Mouse (Mus musculus) CH12.LX (cell line): Measurements from ENCODE around the gene Cfap58. TPM values are rescaled to one million over a fixed set of nuclear protein-coding genes. Genes with fewer than 3 reads are reported as not detected.

Experiments
- DNase-seq: peaks from one replicate; pipeline ENCODE4 v3.0.0-alpha.2; 2013; ENCODE audit errors: extremely low read depth
- H3K27ac ChIP-seq: 2 replicates; pipeline ENCODE4 v1.5.1; 2012; ENCODE audit warnings: low read depth, mild to moderate bottlenecking, control low read depth, moderate library complexity; ENCODE audit not compliant: insufficient read depth
- H3K27me3 ChIP-seq: replicated peaks from 2 replicates; pipeline ENCODE3; 2012; ENCODE audit warnings: inconsistent platforms
- H3K36me3 ChIP-seq, 2 experiments: replicated peaks in 1 of 2; 2 replicates each; pipeline versions ENCODE3 to v1.6.1; 2012; ENCODE audit warnings: inconsistent platforms in 1 of 2, low read length in 1 of 2, mild to moderate bottlenecking in 1 of 2, mixed read lengths in 1 of 2, moderate library complexity in 1 of 2; ENCODE audit not compliant: control insufficient read depth in 1 of 2, insufficient read depth in 1 of 2
- H3K4me1 ChIP-seq, 2 experiments: 2 replicates each; pipeline ENCODE4 v1.6.1; 2012; ENCODE audit warnings: inconsistent platforms in 1 of 2, moderate library complexity in 1 of 2; ENCODE audit not compliant: insufficient read depth in 2 of 2, control insufficient read depth in 1 of 2
- H3K4me2 ChIP-seq: 2 replicates; pipeline ENCODE4 v1.6.1; 2012; ENCODE audit warnings: low read depth, mild to moderate bottlenecking, control low read depth; ENCODE audit not compliant: poor library complexity, insufficient read depth, severe bottlenecking
- H3K4me3 ChIP-seq, 3 experiments: fragments of 150-350 bp in 1 of 3; sonication (generic) in 1 of 3; replicated peaks in 1 of 3; 2 replicates each; pipeline versions ENCODE3 to v1.5.1; 2011 to 2012; ENCODE audit warnings: low read depth in 2 of 3, low read length in 2 of 3, mild to moderate bottlenecking in 2 of 3, moderate library complexity in 2 of 3, control low read depth in 1 of 3, improper control_type of control experiment in 1 of 3, inconsistent platforms in 1 of 3, mixed read lengths in 1 of 3; ENCODE audit not compliant: poor library complexity in 1 of 3
- H3K79me2 ChIP-seq: replicated peaks from 2 replicates; pipeline ENCODE4 v1.6.1; 2012; ENCODE audit warnings: mild to moderate bottlenecking, moderate library complexity; ENCODE audit not compliant: control insufficient read depth, poor library complexity, insufficient read depth, severe bottlenecking; ENCODE audit errors: extremely low read depth
- H3K9ac ChIP-seq: 2 replicates; pipeline ENCODE4 v1.6.1; 2012; ENCODE audit warnings: low read depth, mild to moderate bottlenecking, control low read depth, moderate library complexity; ENCODE audit not compliant: insufficient read depth
- H3K9me3 ChIP-seq: replicated peaks from 2 replicates; pipeline ENCODE3; 2012; ENCODE audit warnings: low read length, inconsistent platforms, mixed read lengths
- BHLHE40 ChIP-seq: IDR thresholded peaks from 2 replicates; pipeline ENCODE4 v1.6.1; 2011; ENCODE audit warnings: mild to moderate bottlenecking, low read depth, low read length, improper control_type of control experiment
- CHD2 ChIP-seq: IDR thresholded peaks from 2 replicates; pipeline ENCODE4 v1.6.1; 2011; ENCODE audit warnings: low read length, improper control_type of control experiment
- CTCF ChIP-seq, 2 experiments: IDR thresholded peaks in 1 of 2; conservative IDR thresholded peaks in 1 of 2; 2 replicates each; pipeline ENCODE4 v1.5.1; 2011 to 2012; ENCODE audit warnings: low read depth in 2 of 2, low read length in 2 of 2, improper control_type of control experiment in 1 of 2, inconsistent platforms in 1 of 2, mild to moderate bottlenecking in 1 of 2, moderate library complexity in 1 of 2
- EP300 ChIP-seq: IDR thresholded peaks from 2 replicates; pipeline ENCODE4 v1.6.1; 2011; ENCODE audit warnings: low read length, improper control_type of control experiment
- ETS1 ChIP-seq: conservative IDR thresholded peaks from 2 replicates; pipeline ENCODE4 v1.6.1; 2012; ENCODE audit warnings: low read depth, mild to moderate bottlenecking, inconsistent platforms, low read length, improper control_type of control experiment, moderate library complexity
- GABPA ChIP-seq: IDR thresholded peaks from 2 replicates; pipeline ENCODE4 v1.6.1; 2012; ENCODE audit warnings: low read depth, low read length, improper control_type of control experiment, inconsistent platforms; ENCODE audit not compliant: insufficient replicate concordance
- HCFC1 ChIP-seq: IDR thresholded peaks from 2 replicates; pipeline ENCODE4 v1.6.1; 2012; ENCODE audit warnings: low read depth, mild to moderate bottlenecking, inconsistent platforms, low read length, improper control_type of control experiment
- IRF4 ChIP-seq: IDR thresholded peaks from 2 replicates; pipeline ENCODE4 v1.6.1; 2014; ENCODE audit warnings: low read depth, mild to moderate bottlenecking, inconsistent platforms, low read length, improper control_type of control experiment
- KAT2A ChIP-seq: IDR thresholded peaks from 2 replicates; pipeline ENCODE4 v1.6.1; 2012; ENCODE audit warnings: low read length, improper control_type of control experiment, inconsistent platforms; ENCODE audit not compliant: insufficient replicate concordance
- MAZ ChIP-seq: IDR thresholded peaks from 2 replicates; pipeline ENCODE4 v1.6.1; 2012; ENCODE audit warnings: low read depth, mild to moderate bottlenecking, inconsistent platforms, low read length, improper control_type of control experiment, moderate library complexity
- MXI1 ChIP-seq: IDR thresholded peaks from 2 replicates; pipeline ENCODE4 v1.6.1; 2011; ENCODE audit warnings: mild to moderate bottlenecking, low read depth, low read length, improper control_type of control experiment
- NELFE ChIP-seq: IDR thresholded peaks from 2 replicates; pipeline ENCODE4 v1.6.1; 2011; ENCODE audit warnings: low read depth, low read length, improper control_type of control experiment
- POLR2AphosphoS2 ChIP-seq: IDR thresholded peaks from 2 replicates; pipeline ENCODE4 v1.6.1; 2011; ENCODE audit warnings: low read depth, low read length, improper control_type of control experiment
- RAD21 ChIP-seq: IDR thresholded peaks from 2 replicates; pipeline ENCODE4 v1.6.1; 2011; ENCODE audit warnings: low read depth, mild to moderate bottlenecking, low read length, improper control_type of control experiment, moderate library complexity
- RCOR1 ChIP-seq: conservative IDR thresholded peaks from 2 replicates; pipeline ENCODE4 v1.6.1; 2012; ENCODE audit warnings: low read depth, mild to moderate bottlenecking, inconsistent platforms, low read length, improper control_type of control experiment
- SMC3 ChIP-seq: IDR thresholded peaks from 2 replicates; pipeline ENCODE4 v1.6.1; 2011; ENCODE audit warnings: low read depth, low read length, improper control_type of control experiment
- TBP ChIP-seq: conservative IDR thresholded peaks from 2 replicates; pipeline ENCODE4 v1.6.1; 2011; ENCODE audit warnings: low read depth, low read length, improper control_type of control experiment
- USF2 ChIP-seq: conservative IDR thresholded peaks from 2 replicates; pipeline ENCODE4 v1.6.1; 2011; ENCODE audit warnings: low read depth, low read length, improper control_type of control experiment
- ZNF384 ChIP-seq: IDR thresholded peaks from 2 replicates; pipeline ENCODE4 v1.6.1; 2012; ENCODE audit warnings: low read depth, low read length, improper control_type of control experiment, inconsistent platforms
- dilution Hi-C: fragments of 300-500 bp; cut with MboI; formaldehyde crosslinking; loops from 2 replicates; pipeline ENCODE4 v1.14.3; 2020; ENCODE audit warnings: low sequenced_read_pairs; ENCODE audit not compliant: extremely low pct_unique_long_range_greater_than_20kb, extremely low pct_ligation_motif_present
- in situ Hi-C: fragments of 300-500 bp; cut with MboI; formaldehyde crosslinking; loops from 3 replicates; pipeline ENCODE4 v1.14.3; 2019; ENCODE audit warnings: low sequenced_read_pairs, low pct_ligation_motif_present, low pct_unique_long_range_greater_than_20kb, mixed read lengths
- polyA plus RNA-seq: library from polyadenylated mRNA; unstranded; fragments of >175 nt; gene quantifications from 2 replicates; pipeline ENCODE4 v1.2.1, GENCODE M21; 2012; ENCODE audit warnings: low read depth; ENCODE audit not compliant: insufficient read length
- total RNA-seq, 2 experiments: library from RNA; depleted of rRNA; stranded (reverse); fragments of 300-350 nt in 1 of 2; fragments of >200 nt in 1 of 2; gene quantifications; 2 replicates each; pipeline ENCODE4 v1.2.3; 2012 to 2014

The Cfap58 gene
- total and polyA plus RNA-seq, 3 experiments = 0.13 to 0.27 TPM; not detected in 1

DNA sequence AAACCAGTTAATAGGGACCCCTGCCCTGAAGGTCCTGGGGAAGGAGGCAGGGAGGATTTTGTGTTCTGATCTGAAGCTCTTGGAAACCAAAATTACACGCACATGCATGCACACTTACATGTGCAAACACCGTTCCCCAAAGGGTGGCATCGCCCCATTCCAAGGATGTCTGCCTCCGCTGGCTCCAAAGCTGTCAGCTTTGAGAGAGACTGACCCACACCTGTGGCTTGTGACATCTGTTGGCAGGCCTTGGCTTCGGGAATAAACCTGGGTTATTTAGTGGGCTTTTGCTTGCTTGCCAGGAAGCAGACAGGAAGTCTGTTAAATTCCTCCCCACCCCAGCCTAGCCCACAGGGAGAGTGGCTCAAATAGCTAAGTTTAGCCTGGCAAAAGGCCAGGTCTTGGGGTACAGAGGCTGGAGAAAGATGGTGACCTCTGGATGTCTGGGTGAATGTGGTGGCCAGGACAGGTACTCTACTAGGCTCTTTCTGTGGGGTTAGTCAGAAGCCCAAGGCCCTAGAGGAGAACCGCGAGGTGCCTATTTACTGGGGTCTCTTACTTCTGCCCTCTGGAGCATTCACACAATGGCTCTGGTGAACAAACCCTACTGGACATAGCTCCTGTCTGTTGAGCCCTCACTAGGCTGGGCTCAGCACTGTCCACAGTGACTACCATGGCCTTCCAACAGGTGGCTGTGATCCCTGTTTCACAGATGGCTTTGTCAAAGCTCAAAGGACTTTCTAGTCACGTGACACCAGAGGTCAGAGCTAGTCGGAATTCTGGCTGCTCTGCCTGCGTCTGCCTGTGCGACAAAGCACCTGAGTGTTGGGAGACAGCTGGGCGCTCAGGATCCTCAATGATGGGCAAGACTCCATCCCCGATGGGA, 34.9 kb upstream of the Cfap58 start:
- Histone ChIP-seq H3K79me2 (no peaks in the 10 kb centered on the region), H3K27ac (no peak overlapping the region), H3K4me1 (peaks cover 6 to 24% of the 10 kb centered on the region in 2 experiments)
- no peak for TF ChIP-seq BHLHE40
- no peak for TF ChIP-seq USF2
- no peak for TF ChIP-seq TBP
- TF ChIP-seq GABPA = no peak
- TF ChIP-seq CTCF (conservative IDR thresholded peaks at IDR 0.05 in 1 of 2, IDR thresholded peaks at IDR 0.05 in 1 of 2; ENCODE audit: low read depth in 2 of 2, low read length in 2 of 2) = no peak
- TF ChIP-seq RCOR1 = no peak
- no peak for TF ChIP-seq EP300
- no peak for TF ChIP-seq HCFC1
- TF ChIP-seq MXI1 = no peak
- no peak for TF ChIP-seq SMC3
- TF ChIP-seq IRF4 = no peak
- no peak for TF ChIP-seq RAD21
- no peak for TF ChIP-seq ETS1
- TF ChIP-seq, all 38 proteins: peak for 0
- Histone ChIP-seq H3K4me2 (no peak overlapping the region), H3K9ac (no peak overlapping the region), H3K4me3 (no peak overlapping the region), H3K27me3 (no peaks in the 10 kb centered on the region), H3K36me3 (peaks cover 11 to 84% of the 10 kb centered on the region in 2 experiments), H3K9me3 (no peaks in the 10 kb centered on the region)
- dilution Hi-C loops (no loop called here), in situ Hi-C loops (no loop called here)
- no peak for DNase-seq

DNA sequence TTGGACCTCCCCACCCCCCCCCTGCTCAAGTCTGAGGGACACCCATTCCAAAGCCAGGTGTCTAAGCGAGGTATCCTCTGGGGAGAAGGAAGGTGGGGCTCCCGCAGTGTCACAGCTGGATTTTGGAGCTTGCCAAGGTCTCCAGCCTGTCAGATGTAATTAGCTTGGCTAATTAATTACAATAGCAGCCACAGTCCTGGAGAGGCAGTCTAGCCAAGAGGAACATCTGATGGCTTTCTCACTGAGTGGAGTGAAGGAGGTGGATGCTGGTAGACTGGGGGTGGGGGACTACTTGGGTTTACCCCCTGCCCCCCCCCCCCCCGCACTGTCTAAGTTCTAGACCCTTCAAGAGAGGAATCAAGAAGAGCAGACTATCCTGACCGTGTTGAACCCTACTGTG, 33.8 kb upstream of the Cfap58 start:
- H3K36me3 ChIP-seq = peaks cover 5 to 84% of the 10 kb centered on the region in 2 experiments
- no peaks in the 10 kb centered on the region for H3K27me3 ChIP-seq
- in situ Hi-C loops = no loop called here
- H3K27ac ChIP-seq = no peak overlapping the region
- peaks cover under 1% of the 10 kb centered on the region; the same call in 1 of the 2 replicates for H3K79me2 ChIP-seq
- H3K4me2 ChIP-seq = no peak overlapping the region
- H3K4me3 ChIP-seq = no peak overlapping the region
- H3K4me1 ChIP-seq = peaks cover 7 to 30% of the 10 kb centered on the region in 2 experiments
- TF ChIP-seq NELFE (no peak), KAT2A (no peak), POLR2AphosphoS2 (no peak), IRF4 (no peak), CHD2 (no peak), MAZ (no peak), ETS1 (no peak), CTCF (conservative IDR thresholded peaks at IDR 0.05 in 1 of 2, IDR thresholded peaks at IDR 0.05 in 1 of 2; ENCODE audit: low read depth in 2 of 2, low read length in 2 of 2) (no peak), GABPA (no peak), RAD21 (no peak), ZNF384 (no peak)
- dilution Hi-C loops = no loop called here
- no peak overlapping the region for H3K9ac ChIP-seq
- H3K9me3 ChIP-seq = no peaks in the 10 kb centered on the region
- DNase-seq = no peak
